Mouse (Mus musculus): Measurements from ENCODE around the gene Insm1.

GRCm38 (mm10) chr2:146210968-146211367 lies 10.8 kb upstream of the Insm1 start:
- TF ChIP-seq CTCF (IDR thresholded peaks at IDR 0.05; ENCODE audit: borderline replicate concordance, insufficient read depth, low read length) = no peak
- no peak for TF ChIP-seq POLR2A (IDR thresholded peaks at IDR 0.05; ENCODE audit: low read depth, low read length)
